Mouse (Mus musculus): ENCODE measurements around the gene Il17f.
"Not testable (repeated sequence)": the region's sequence is repeated elsewhere in the genome, so short reads cannot be mapped to it uniquely, and the experiment has no call there.

Gene Il17f

DNA sequence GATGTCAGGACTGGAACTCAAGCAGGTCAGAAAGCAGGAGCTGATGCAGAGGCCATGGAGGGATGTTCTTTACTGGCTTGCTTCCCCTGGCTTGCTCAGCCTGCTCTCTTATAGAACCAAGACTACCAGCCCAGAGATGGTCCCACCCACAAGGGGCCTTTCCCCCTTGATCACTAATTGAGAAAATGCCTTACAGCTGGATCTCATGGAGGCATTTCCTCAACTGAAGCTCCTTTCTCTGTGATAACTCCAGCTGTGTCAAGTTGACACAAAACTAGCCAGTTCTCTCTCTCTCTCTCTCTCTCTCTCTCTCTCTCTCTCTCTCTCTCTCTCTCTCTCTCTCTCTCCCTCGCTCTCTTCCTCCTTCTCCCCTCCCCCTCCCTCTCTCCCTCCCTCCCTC is at the start of gene Il17f:
TSS of gene Il17f (minus strand) at position 101 of the 400 bp plus-strand sequence.
- DNase-seq (ENCODE audit: low spot score): not testable (repeated sequence)

DNA sequence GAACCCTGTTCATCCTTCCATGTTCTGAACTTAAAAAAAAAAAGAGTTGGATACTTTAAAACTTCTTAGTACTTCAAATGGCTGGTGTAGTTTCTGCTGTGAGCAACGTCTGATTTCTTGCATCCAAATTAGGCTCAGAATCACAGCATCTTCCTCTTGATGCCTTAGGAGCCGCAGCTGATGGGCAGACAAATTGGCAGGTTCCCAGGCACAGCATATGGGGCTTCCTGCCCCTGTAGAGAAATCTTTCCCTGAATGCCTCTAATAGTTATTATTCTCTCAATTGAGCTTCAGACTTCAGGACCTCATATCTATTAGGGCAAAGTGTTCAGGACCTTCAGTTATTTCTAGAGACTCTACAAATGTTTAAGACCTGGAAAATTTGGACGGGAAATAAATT is 49.5 kb upstream of the Il17f start:
- no peak for DNase-seq (ENCODE audit: low spot score)

DNA sequence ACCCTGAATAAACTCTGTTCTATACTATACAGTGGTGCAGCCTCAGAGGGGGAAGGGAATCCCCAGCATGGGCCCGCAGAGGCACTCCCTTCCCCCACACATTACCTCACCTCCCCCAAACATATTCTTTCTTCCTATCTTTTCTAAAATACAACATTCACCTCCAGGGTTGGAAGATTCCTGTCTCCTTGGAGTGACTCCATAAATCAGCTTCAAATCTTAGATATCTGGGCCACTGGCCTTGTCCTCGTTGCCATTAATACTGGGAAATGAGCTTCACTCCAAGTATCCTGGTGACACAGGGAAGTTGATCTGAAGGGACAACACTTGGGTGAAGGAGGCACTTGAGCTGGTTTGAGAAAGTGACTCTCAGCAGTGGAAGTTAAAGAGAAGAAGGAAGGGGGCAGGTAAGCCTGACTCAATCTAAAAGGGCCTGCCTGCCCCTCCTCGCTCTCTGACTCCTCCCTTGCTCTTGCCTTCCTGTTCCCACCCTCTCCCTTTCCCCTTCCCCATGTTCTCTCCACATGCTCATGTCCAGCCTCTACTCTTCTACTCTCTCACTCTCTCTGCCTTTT is 46.2 kb upstream of the Il17f start:
- no peak for DNase-seq (ENCODE audit: low spot score)

DNA sequence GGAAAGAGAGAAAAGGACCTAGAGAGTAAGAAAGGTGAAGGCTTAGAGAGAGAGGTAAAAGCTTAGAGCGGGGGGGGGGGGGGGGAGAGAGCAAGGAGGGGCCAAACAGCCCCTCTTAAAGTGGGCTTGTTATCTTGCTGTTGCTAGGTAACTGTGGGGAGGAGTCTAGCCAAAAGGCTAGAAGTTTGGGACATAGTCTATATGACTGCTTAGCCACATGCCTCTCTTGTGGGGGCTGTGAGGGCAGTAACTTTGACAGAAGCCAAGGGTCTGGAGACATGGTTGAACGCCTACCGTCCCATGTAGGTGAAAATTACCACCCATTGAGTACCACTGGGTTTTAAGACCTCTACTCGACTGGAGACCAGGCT is 42.7 kb upstream of the Il17f start:
- DNase-seq (ENCODE audit: low spot score): no peak

DNA sequence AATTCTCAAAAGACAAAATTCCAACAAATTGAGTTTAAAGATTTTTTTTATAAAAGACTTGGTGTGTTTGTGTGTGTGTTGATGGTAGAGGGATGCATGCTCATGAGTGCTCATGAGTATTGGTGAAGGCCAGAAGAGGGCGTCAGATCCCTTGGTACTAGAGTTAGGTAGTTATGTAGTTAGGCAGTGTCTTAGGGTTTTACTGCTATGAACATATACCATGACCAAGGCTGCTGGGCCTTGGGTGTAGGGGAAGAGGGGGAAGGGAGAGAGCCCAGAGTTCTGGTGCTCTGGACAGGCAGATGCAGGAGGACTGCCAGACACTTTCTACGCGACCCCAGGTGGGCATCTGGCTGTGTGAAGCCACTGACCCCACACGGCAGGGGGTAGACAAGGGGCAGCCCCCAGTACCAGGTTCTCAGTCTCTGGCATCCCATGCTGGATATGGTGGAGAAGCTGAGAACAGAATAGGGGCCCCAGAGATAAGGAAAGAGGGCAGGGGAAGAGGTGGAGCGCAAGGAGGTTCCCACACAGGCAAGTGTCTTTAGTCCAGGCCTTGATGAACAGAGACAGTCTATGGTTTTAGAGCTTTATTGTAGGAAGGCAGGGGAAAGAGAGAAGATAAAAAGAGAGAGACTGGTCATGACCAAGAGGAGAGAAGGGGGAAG is 42.2 kb upstream of the Il17f start:
- DNase-seq (ENCODE audit: low spot score): no peak

DNA sequence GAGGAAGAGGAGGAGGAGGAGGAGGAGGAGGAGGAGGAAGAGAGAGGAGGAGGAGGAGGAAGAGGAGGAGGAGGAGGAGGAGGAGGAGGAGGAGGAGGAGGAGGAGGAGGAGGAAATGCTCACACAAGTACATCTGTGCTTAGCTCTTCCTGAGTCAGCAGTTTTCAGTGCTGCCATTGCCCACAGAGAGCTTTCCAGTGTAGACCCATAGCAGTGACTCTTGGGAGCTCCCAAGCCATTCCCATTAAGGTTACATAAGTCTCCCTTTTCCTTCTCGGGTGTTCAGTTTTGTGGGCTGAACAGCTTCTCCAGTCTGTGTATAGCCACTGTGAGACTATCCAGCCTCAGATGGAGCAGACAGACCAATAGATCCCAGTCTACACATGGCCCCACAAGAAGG is 40.1 kb upstream of the Il17f start:
- DNase-seq (ENCODE audit: low spot score): no peak

DNA sequence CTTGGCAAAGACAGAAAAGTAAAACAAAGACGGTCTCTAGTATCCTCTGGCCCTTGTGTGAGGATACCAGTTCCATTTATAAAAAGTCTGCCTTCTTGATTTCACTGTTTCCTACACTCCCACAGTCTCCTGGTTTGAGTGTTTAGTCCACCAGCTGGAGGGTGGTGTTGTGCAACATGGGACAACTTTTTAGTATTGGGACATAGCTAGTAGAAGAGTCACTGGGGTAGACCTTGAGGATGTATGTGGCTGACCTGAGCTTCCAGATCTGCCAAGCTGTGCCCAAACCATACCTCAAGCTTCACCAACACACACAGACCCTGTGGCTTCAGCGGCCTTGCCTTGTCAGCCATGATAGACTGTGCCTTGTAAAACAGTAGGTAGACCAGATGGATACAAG is 37.6 kb upstream of the Il17f start:
- no peak for DNase-seq (ENCODE audit: low spot score)

DNA sequence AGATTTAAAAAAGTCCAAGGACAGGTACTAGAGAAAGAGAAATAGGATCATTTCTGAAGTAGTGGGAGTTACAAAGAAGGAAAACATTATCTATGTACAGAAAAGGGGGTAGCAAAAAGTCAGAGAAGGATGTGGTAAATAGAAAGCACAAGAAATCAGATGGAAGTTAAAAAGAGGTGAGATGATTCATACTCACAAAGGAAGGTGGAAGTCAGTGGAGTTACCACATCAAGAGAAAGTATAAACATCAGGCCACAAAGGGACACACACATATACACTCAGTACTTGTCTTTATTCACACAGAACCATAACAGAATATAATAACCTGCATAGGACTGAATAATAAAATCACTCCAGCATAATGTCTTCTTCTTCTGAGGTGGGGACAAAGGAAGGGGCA is 34.6 kb upstream of the Il17f start:
- DNase-seq (ENCODE audit: low spot score): no peak

DNA sequence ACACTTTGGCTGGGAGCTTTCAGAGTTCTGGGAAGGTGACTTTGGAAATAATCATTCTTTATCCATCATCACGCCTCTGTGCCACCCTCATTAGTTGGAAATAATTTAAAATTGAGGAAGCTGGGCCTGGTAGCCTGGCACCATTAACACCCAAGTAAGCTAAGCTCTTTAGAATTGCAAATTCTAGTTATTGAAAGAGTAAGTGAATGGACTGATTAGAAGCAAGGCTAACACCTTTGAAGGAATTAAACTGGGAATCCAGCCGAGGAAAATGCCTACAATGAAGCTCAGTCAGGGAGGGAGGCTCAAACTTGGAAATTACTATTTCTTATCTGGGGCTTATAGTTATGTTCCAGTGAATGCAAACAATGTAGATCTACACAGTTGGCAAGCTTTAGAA is 33.5 kb upstream of the Il17f start:
- no peak for DNase-seq (ENCODE audit: low spot score)

DNA sequence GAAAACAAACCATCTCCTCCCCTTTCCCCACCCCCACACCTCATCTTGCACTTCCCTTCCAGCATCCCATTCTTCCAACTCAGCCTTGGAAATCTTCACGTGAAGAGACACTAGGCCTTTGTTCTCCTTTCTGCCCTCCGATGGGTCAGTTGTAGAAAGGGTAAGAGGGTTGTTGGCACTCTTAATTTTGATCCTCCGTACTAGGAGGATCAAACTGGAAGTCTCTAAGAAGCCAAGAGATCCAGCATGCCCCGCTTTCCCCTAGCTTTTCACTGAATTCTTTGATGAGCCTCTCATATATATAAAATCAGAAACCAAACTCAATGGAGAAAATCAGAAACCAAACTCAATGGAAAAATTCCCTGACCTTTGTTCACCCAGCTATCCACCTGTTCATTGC is 33.1 kb upstream of the Il17f start:
- DNase-seq (ENCODE audit: low spot score): no peak

DNA sequence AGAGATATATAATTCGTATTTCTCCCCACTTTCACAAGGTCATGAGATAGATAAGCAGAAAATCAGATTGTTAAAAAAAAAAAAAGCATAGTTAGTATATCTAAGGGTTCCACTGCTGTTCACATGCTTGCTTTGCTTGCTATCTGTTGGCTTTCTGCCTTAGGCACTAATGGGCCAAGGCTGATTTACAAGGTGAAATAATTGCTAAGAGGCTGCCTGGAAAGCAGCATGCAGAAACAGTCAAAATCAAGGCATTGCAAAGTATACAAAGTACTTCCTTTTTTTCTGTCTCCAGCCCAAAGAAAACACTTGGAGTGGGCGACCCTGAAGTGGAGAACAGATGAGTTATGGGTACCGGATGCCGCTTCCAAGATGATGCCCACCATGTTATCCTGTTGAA is 30.5 kb upstream of the Il17f start:
- no peak for DNase-seq (ENCODE audit: low spot score)

DNA sequence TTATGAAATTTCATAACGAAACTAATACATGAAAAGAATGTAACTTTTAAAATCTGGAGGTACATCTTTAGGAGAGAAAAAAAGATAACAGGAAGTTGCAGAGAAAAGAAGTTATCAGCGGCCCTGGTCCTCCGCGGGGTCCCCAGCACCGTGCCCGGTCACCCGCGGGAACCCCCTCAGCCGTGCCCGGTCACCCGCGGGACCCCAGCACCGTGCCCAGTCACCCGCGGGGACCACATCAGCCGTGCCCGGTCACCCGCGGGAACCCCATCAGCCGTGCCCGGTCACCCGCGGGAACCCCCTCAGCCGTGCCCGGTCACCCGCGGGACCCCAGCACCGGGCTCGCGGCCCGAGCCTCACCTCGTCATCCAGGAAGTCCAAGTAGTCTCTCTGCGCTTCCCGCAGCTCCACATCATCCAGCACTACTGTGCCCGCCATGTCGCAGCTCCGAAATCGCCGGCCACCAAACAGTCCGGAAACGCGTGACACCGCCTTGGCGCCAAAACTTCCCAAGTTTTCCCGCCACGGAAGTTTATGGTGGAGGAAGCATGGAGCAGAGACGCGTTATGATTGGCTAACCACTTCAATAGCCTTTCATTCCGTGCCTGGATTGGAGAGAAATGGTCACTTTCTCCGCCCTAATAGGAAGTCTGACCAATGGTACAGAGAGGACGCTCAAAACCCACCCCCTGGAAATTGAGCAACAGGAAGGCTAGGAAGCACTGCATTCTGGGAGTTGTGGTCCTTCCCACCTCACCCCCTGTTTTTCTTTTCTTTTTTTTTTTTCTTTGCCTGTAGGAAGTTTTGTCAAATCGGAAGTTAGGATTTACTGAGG is 29.6 kb upstream of the Il17f start, which contains the start of gene Mcm3:
TSS of gene Mcm3 (minus strand) at position 542 of the 835 bp plus-strand sequence.
- peak; percentile 79 for DNase-seq (ENCODE audit: low spot score)

DNA sequence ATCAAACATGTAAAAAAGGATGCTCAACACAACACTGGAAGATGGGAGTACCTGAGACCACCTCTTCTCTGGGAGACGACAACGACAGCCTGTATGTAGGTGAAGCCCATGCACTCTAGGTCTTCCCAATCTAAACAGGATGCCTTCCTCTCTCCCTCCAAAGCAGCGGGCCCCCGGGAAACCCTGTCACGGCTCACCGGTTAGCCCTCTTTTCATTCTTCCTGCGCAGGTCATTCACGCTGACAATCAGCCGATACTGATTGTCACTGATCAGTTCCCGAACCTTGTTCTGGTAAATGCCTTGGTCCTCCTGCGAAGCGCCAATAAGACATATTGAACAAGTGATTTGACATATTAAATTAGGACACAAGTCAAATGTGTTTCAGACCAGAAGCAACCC is 27.2 kb upstream of the Il17f start:
- no peak for DNase-seq (ENCODE audit: low spot score)

DNA sequence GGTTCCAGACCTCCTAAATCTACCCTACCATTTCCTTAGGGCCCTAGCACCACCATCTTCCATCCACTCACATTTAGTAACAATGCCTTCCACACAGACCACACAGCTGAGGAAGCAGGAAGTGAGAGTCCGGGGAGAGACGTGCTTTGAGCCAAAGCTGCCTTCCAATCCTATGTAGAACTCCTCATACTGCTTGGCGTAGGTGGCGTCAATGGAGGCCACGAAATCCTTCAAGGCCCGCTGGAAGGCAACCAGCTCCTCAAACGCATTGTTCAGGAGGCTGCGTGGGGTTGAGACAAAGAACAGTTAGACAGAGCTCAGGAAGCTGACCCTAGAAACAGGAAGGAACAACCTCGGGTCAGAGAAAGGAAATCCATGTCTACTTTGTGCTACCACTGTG is 26.8 kb upstream of the Il17f start:
- no peak for DNase-seq (ENCODE audit: low spot score)

DNA sequence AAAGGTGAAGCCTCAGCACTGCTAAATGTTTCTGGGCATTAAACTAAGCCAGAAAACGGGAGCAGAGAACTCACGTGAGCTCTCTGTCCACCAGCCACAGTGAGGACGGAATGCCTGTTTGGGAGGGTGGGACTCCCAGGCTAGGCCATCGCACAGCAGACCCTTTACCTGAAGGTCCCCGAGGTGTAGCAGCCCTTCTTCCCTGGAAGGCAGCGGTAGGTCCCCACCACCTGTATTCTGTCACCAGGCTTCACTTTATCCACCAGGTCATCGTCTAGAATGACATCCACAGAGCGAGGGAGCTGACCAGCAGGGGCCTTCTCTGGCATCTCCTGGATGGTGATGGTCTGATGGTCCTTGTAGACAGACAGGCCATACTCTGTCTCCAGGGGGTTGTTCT is 24.1 kb upstream of the Il17f start:
- DNase-seq (ENCODE audit: low spot score): no peak

DNA sequence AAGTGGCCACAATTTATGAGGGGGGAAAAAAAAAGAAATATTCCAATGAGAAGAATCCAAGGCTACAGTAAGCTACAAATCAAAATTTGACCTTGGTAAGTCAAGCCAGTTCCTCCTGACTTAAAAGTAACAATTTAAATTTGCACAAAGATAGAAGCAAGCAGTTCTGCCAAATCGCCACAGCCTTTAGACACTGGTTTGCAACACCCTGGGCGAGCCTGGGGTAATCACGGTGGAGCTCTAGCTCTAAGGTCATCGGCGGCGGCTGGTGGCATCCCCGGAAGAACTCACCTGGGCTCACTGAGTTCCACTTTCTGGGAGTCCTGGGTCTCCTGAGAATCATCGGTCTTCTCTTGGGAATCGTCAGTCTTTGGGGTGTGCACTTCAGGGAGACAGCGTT is 14.1 kb upstream of the Il17f start:
- no peak for DNase-seq (ENCODE audit: low spot score)

DNA sequence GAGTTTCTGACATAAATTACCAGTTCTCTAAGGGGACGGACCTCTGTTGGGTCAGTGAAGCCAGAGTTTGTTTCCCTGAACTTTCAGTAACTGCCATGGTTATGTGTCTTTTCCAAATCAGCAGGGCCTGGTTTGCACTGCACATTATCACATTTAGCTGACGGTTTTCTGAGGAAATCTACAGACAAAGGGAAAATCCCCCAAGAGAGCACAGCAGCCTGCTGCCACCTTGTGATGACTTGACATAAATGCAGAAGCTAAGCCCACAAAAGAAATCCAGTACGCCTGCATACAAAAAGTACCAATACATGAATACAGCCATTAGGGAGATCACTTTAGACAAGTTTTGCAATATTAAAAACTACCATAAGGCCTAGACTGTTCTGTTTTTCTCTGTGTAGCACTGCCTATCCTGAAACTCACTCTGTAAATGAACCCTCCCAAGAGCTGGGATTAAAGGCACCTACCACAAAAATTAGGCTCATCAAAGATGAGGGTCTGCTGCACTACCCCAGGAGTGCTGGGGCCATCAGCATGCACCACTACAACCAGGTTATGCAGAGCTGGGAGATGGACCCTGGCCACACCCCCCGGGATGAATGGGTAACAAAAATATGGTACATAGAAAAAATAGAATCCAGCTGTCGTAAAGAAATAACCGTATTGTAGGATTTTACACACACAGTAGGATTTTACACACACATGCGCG is 11.4 kb upstream of the Il17f start:
- DNase-seq (ENCODE audit: low spot score): no peak

DNA sequence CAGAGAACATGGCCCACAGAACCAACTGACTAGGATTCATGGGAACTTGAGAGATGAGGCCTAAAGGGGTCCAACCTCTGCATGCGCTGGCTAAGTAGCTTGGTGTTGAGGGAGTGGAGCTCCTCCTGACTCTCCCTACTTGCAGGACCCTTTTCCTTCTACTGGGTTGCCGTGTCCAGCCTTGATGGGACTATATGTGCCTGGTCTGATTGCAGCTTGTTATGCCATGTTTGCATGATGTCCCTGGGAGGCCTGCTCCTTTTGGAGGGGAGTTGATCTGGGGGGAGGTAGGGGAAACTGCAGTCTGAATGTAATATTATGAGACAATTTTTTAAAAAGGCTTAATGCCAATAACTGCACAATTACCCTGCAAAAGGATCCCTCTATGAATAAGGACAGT is 10.9 kb upstream of the Il17f start:
- DNase-seq (ENCODE audit: low spot score): no peak

DNA sequence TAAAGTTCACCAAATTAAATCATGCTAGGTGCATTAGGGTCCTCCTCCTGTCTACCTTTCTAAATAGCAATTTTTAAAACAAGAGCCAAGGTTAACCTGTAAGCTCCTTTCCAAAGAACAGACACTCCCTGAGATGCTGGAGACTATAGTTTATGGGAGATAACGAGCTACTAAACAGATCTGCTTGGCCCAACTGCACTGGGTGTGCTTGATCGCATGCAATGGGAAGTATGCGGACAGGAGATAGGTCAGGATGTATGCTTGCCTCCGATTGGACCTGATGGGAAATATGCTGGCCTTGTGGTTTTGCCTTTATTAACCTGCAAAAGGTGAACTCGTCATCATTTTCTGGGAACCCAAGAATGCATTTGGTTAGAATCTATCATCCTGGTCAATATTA is 4.8 kb upstream of the Il17f start:
- no peak for DNase-seq (ENCODE audit: low spot score)

DNA sequence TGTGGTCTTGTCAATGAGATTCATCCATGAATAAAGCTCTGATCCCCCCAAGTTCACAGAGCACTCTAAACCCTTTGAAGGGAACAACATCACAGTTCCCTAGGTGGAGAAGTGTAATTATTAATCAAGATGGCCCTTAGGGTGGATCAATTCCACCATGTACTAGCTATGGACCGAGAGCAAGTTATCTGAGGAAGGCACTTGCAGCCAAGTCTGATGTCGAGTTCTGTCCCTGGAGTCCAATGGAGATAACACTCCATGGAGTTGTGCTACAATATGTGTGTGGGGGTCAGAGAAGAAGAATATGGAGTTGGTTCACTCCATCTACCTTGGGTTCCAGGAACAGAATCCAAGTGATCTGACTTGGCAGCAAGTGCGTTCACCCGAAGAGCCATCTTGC is 4.3 kb upstream of the Il17f start:
- DNase-seq (ENCODE audit: low spot score): no peak

DNA sequence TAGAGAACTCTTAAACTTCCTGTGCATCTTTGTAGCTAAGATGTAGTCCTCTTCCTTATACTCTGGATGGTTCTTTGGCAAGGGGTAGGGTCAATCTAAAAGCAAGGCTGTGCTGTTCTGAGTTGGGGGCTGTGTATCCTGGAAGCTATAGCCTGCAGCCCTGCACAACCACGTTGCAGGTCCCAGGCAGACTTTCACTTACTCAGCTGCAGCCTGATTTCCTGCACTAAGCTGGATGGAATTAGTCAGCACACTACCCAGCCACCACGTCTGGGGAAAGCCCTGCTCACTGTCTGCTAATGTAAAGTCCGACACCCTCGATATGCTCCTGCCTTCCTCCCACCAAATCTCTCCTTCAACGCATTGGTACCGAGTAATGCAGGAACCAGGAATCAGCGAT is 997 bp upstream of the Il17f start:
- no peak for DNase-seq (ENCODE audit: low spot score)

DNA sequence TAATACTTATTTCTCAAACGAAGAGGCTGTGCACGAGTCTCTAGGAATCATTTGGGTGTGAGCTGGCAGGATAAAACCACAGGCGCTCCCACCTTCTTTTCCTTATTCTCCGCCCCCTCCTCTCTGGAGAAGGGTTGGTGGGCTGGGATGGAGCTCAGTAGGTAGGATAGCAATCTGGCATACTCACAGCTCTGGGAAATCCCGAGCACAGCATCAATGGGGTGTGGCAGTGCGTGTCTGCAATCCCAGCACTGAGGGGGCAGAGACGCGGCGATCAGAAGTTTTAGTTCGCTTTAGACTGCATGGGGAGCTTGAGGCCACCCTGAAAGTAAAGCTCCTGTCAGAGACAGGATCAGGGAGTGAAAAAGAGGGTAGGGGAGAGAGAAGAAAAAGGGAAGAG is 2.0 kb downstream of the Il17f start:
- no peak for DNase-seq (ENCODE audit: low spot score)

DNA sequence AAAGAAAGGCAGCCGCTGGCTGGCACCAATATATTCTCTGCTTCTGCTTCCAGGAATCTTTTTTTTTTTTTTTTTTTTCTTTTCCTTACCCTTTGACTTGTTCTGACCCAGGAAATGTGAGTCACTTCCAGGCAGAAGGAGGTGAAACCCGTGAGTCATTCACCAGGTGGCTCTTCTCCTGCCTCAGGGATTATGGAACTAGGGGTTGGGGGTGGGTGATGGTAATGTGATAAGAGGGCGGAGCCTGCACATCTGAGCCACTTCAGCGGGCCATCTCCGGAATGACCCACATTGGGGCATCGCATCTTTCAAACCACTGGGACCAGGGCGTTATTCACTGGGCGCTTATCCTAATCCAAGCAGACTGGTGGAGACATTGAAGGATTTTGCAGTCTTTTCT is 3.4 kb downstream of the Il17f start:
- no peak for DNase-seq (ENCODE audit: low spot score)

Measured in ovary, postnatal 36 days (tissue).